Mouse (Mus musculus): Measurements from ENCODE around the gene Crp. TPM values are rescaled to one million over a fixed set of nuclear protein-coding genes. Genes with fewer than 3 reads are reported as not detected.

Gene Crp
- total and polyA plus RNA-seq, 2 experiments: 279 to 497 TPM

- no peak for DNase-seq (ENCODE audit: extremely low read depth, low read depth, low spot score)
- peaks cover 25% of the 10 kb centered on the region; the same call in 1 of the 2 replicates for H3K4me1 ChIP-seq (ENCODE audit: control insufficient read depth, insufficient read depth, low read length)
- no peaks in the 10 kb centered on the region for H3K27me3 ChIP-seq (ENCODE audit: control insufficient read depth, insufficient read depth, low read length)
- no peak overlapping the region for H3K9ac ChIP-seq (ENCODE audit: low read depth, low read length)
- H3K36me3 ChIP-seq (ENCODE audit: control insufficient read depth, insufficient read depth, low read length): peaks cover 21% of the 10 kb centered on the region
- TF ChIP-seq POLR2A (IDR thresholded peaks at IDR 0.05; ENCODE audit: extremely low read depth, insufficient read depth, low read length): no peak
- TF ChIP-seq CTCF (IDR thresholded peaks at IDR 0.05; ENCODE audit: low read depth, low read length): no peak
- WGBS: 34% methylated on average over 2 of the region's 2 CpGs
- H3K4me3 ChIP-seq (ENCODE audit: insufficient read depth, low read depth, low read length): no peak overlapping the region
- H3K27ac ChIP-seq (replicated peaks; ENCODE audit: insufficient read depth, low read depth, low read length): peak overlapping the region; percentile 70
- H3K79me2 ChIP-seq (ENCODE audit: control insufficient read depth, insufficient read depth, low read length): peaks cover 11% of the 10 kb centered on the region; the same call in 1 of the 2 replicates
Observed at GRCm38 (mm10) chr1:172701381-172701780, 3.5 kb downstream of the Crp start.

- TF ChIP-seq POLR2A (IDR thresholded peaks at IDR 0.05; ENCODE audit: extremely low read depth, insufficient read depth, low read length): no peak
- no peak for TF ChIP-seq CTCF (IDR thresholded peaks at IDR 0.05; ENCODE audit: low read depth, low read length)
- no peak overlapping the region for H3K9ac ChIP-seq (ENCODE audit: low read depth, low read length)
- DNase-seq (ENCODE audit: extremely low read depth, low read depth, low spot score): peak; percentile 94
- no peak overlapping the region for H3K4me3 ChIP-seq (ENCODE audit: insufficient read depth, low read depth, low read length)
- H3K4me1 ChIP-seq (ENCODE audit: control insufficient read depth, insufficient read depth, low read length): peaks cover 30% of the 10 kb centered on the region
- peaks cover 15% of the 10 kb centered on the region for H3K79me2 ChIP-seq (ENCODE audit: control insufficient read depth, insufficient read depth, low read length)
- 29% methylated on average over 3 of the region's 3 CpGs for WGBS
- peak overlapping the region; percentile 70 for H3K27ac ChIP-seq (replicated peaks; ENCODE audit: insufficient read depth, low read depth, low read length)
- peaks cover 21% of the 10 kb centered on the region for H3K36me3 ChIP-seq (ENCODE audit: control insufficient read depth, insufficient read depth, low read length)
- H3K27me3 ChIP-seq (ENCODE audit: control insufficient read depth, insufficient read depth, low read length): no peaks in the 10 kb centered on the region
Observed at GRCm38 (mm10) chr1:172701901-172702300, 4.0 kb downstream of the Crp start.

- Histone ChIP-seq H3K27ac (replicated peaks; ENCODE audit: insufficient read depth, low read depth, low read length) (0 out of 2 replicates have a peak overlapping the region, but pooled peaks have one; percentile 4), H3K4me3 (ENCODE audit: insufficient read depth, low read depth, low read length) (no peak overlapping the region), H3K9ac (ENCODE audit: low read depth, low read length) (no peak overlapping the region), H3K4me1 (ENCODE audit: control insufficient read depth, insufficient read depth, low read length) (peaks cover 40% of the 10 kb centered on the region), H3K79me2 (ENCODE audit: control insufficient read depth, insufficient read depth, low read length) (peaks cover 22% of the 10 kb centered on the region), H3K36me3 (ENCODE audit: control insufficient read depth, insufficient read depth, low read length) (peaks cover 21% of the 10 kb centered on the region), H3K27me3 (ENCODE audit: control insufficient read depth, insufficient read depth, low read length) (no peaks in the 10 kb centered on the region)
- no peak for DNase-seq (ENCODE audit: extremely low read depth, low read depth, low spot score)
- TF ChIP-seq POLR2A (IDR thresholded peaks at IDR 0.05; ENCODE audit: extremely low read depth, insufficient read depth, low read length) (no peak), CTCF (IDR thresholded peaks at IDR 0.05; ENCODE audit: low read depth, low read length) (no peak)
- WGBS: 18% methylated on average over 4 of the region's 4 CpGs
Observed at GRCm38 (mm10) chr1:172704769-172705168, 6.9 kb downstream of the Crp start.

DNA sequence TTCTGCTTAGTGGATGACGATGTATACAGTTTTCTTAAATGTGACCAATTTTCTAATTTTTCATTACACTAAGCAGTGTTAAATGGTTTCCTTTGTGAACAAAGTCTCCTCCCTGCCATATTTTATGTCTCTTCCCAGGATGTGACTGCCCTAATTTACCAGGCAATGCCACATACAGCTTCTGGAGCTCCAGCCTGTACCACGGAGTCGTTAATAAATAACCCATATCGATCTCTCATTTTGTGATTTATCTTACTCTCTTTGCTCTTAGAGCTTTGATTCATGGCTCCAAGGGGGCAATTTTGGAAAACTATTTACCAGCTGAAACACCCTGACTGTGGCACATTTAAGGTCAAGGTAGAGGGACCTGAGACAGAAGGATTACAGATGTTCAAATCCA, 8.4 kb downstream of the Crp start:
- TF ChIP-seq POLR2A (IDR thresholded peaks at IDR 0.05; ENCODE audit: extremely low read depth, insufficient read depth, low read length): no peak
- no peak for TF ChIP-seq CTCF (IDR thresholded peaks at IDR 0.05; ENCODE audit: low read depth, low read length)
- Histone ChIP-seq H3K9ac (ENCODE audit: low read depth, low read length) (no peak overlapping the region), H3K79me2 (ENCODE audit: control insufficient read depth, insufficient read depth, low read length) (peaks cover 22% of the 10 kb centered on the region), H3K27me3 (ENCODE audit: control insufficient read depth, insufficient read depth, low read length) (no peaks in the 10 kb centered on the region), H3K4me3 (ENCODE audit: insufficient read depth, low read depth, low read length) (no peak overlapping the region), H3K4me1 (ENCODE audit: control insufficient read depth, insufficient read depth, low read length) (peaks cover 39% of the 10 kb centered on the region), H3K27ac (replicated peaks; ENCODE audit: insufficient read depth, low read depth, low read length) (peak overlapping the region; percentile 94), H3K36me3 (ENCODE audit: control insufficient read depth, insufficient read depth, low read length) (peaks cover 18% of the 10 kb centered on the region)
- WGBS: 35% methylated on average over 4 of the region's 4 CpGs
- DNase-seq (ENCODE audit: extremely low read depth, low read depth, low spot score): peak; percentile 96

- Histone ChIP-seq H3K9ac (ENCODE audit: low read depth, low read length) (no peak overlapping the region), H3K36me3 (ENCODE audit: control insufficient read depth, insufficient read depth, low read length) (no peaks in the 10 kb centered on the region; the same call in none of the 2 replicates), H3K4me1 (ENCODE audit: control insufficient read depth, insufficient read depth, low read length) (peaks cover 39% of the 10 kb centered on the region), H3K27ac (replicated peaks; ENCODE audit: insufficient read depth, low read depth, low read length) (peak overlapping the region; percentile 77), H3K4me3 (ENCODE audit: insufficient read depth, low read depth, low read length) (no peak overlapping the region), H3K79me2 (ENCODE audit: control insufficient read depth, insufficient read depth, low read length) (peaks cover 20% of the 10 kb centered on the region), H3K27me3 (ENCODE audit: control insufficient read depth, insufficient read depth, low read length) (no peaks in the 10 kb centered on the region)
- DNase-seq (ENCODE audit: extremely low read depth, low read depth, low spot score): peak; percentile 88
- 47% methylated on average over 3 of the region's 3 CpGs for WGBS
- TF ChIP-seq POLR2A (IDR thresholded peaks at IDR 0.05; ENCODE audit: extremely low read depth, insufficient read depth, low read length) (no peak), CTCF (IDR thresholded peaks at IDR 0.05; ENCODE audit: low read depth, low read length) (no peak)
Observed at GRCm38 (mm10) chr1:172709788-172710350, 12.0 kb downstream of the Crp start.

- Histone ChIP-seq H3K4me3 (ENCODE audit: insufficient read depth, low read depth, low read length) (no peak overlapping the region), H3K27me3 (ENCODE audit: control insufficient read depth, insufficient read depth, low read length) (no peaks in the 10 kb centered on the region), H3K4me1 (ENCODE audit: control insufficient read depth, insufficient read depth, low read length) (peaks cover 34% of the 10 kb centered on the region), H3K79me2 (ENCODE audit: control insufficient read depth, insufficient read depth, low read length) (peaks cover 20% of the 10 kb centered on the region), H3K9ac (ENCODE audit: low read depth, low read length) (no peak overlapping the region), H3K27ac (replicated peaks; ENCODE audit: insufficient read depth, low read depth, low read length) (no peak overlapping the region), H3K36me3 (ENCODE audit: control insufficient read depth, insufficient read depth, low read length) (no peaks in the 10 kb centered on the region; the same call in none of the 2 replicates)
- no peak for TF ChIP-seq CTCF (IDR thresholded peaks at IDR 0.05; ENCODE audit: low read depth, low read length)
- no peak for TF ChIP-seq POLR2A (IDR thresholded peaks at IDR 0.05; ENCODE audit: extremely low read depth, insufficient read depth, low read length)
- WGBS: 62% methylated on average over 2 of the region's 2 CpGs
- DNase-seq (ENCODE audit: extremely low read depth, low read depth, low spot score): no peak
Observed at GRCm38 (mm10) chr1:172711396-172711795, 13.5 kb downstream of the Crp start.

Measured in liver, adult 2 months (tissue).